Mouse (Mus musculus) thymus, postnatal 10 days (tissue): ENCODE results near the gene Rhot1.
"Not testable (repeated sequence)": the region's sequence is repeated elsewhere in the genome, so short reads cannot be mapped to it uniquely, and the experiment has no call there.

Source experiments
- DNase-seq, 2 experiments: peaks; one replicate each; pipeline ENCODE4 v3.0.0; 2021; ENCODE audit warnings: low spot score in 2 of 2

The Rhot1 gene

GRCm38 (mm10) chr11:80208860-80209800 is at the start of gene Rhot1:
TSS of gene Rhot1 (plus strand) at chr11:80209019.
- DNase-seq: peak; percentile 92 to 98

GRCm38 (mm10) chr11:80161041-80161440 is 47.8 kb upstream of the Rhot1 start:
- DNase-seq: no peak

GRCm38 (mm10) chr11:80163362-80164116 is 45.3 kb upstream of the Rhot1 start:
- DNase-seq: no peak

- no peak for DNase-seq
Observed at GRCm38 (mm10) chr11:80164224-80164623, 44.6 kb upstream of the Rhot1 start.

- no peak for DNase-seq
Observed at GRCm38 (mm10) chr11:80168121-80168520, 40.7 kb upstream of the Rhot1 start.

GRCm38 (mm10) chr11:80168611-80169249 is 40.1 kb upstream of the Rhot1 start:
- no peak for DNase-seq

GRCm38 (mm10) chr11:80169629-80170028 is 39.2 kb upstream of the Rhot1 start:
- no peak for DNase-seq

- no peak for DNase-seq
Observed at GRCm38 (mm10) chr11:80170351-80170750, 38.5 kb upstream of the Rhot1 start.

- DNase-seq: no peak
Observed at GRCm38 (mm10) chr11:80171884-80172283, 36.9 kb upstream of the Rhot1 start.

- DNase-seq: no peak
Observed at GRCm38 (mm10) chr11:80173963-80174670, 34.7 kb upstream of the Rhot1 start.

- DNase-seq: no peak
Observed at GRCm38 (mm10) chr11:80176911-80177895, 31.6 kb upstream of the Rhot1 start.

- no peak for DNase-seq
Observed at GRCm38 (mm10) chr11:80178316-80178715, 30.5 kb upstream of the Rhot1 start.

GRCm38 (mm10) chr11:80181021-80181749 is 27.6 kb upstream of the Rhot1 start:
- DNase-seq: no peak

- DNase-seq: not testable (repeated sequence)
Observed at GRCm38 (mm10) chr11:80183054-80183704, 25.6 kb upstream of the Rhot1 start.

GRCm38 (mm10) chr11:80183705-80184255 is 25.0 kb upstream of the Rhot1 start, which contains the start of gene Rnf135:
TSS of gene Rnf135 (plus strand) at chr11:80183851.
- DNase-seq: peak; percentile 11 to 46

- DNase-seq: no peak
Observed at GRCm38 (mm10) chr11:80184531-80185071, 24.2 kb upstream of the Rhot1 start.

- not testable (repeated sequence) for DNase-seq
Observed at GRCm38 (mm10) chr11:80185441-80185976, 23.3 kb upstream of the Rhot1 start.

- DNase-seq: no peak
Observed at GRCm38 (mm10) chr11:80190280-80190679, 18.5 kb upstream of the Rhot1 start.
